Mouse (Mus musculus) kidney, embryonic 14.5 days (tissue): ENCODE data around the gene Olfr401. TPM values are rescaled to one million over a fixed set of nuclear protein-coding genes. Genes with fewer than 3 reads are reported as not detected.

ENCODE experiments used
- polyA plus RNA-seq: library from polyadenylated mRNA; unstranded; fragments of >200 nt; fragmentation: Nextera tagmentation; extraction: Ambion mirVana; gene quantifications from 2 replicates; pipeline ENCODE4 v1.2.1, GENCODE M21; 2014

Olfr401 gene
- polyA plus RNA-seq, 1 experiment from 2014 or later: not detected

Other genes with a start within 250 kb of the Olfr401 start
- gene Olfr394, start 222.9 kb upstream of the Olfr401 start, polyA plus RNA-seq: not detected in 2 replicates
- gene Olfr395, start 204.4 kb upstream of the Olfr401 start, polyA plus RNA-seq: not detected in 2 replicates
- gene Olfr23, start 177.0 kb upstream of the Olfr401 start, polyA plus RNA-seq: not detected in 2 replicates
- not detected in 2 replicates for gene Olfr397, start 152.9 kb upstream of the Olfr401 start, polyA plus RNA-seq
- gene Olfr398, start 123.3 kb upstream of the Olfr401 start, polyA plus RNA-seq: not detected in 2 replicates
- gene Olfr139, start 57.2 kb upstream of the Olfr401 start, polyA plus RNA-seq: not detected in 2 replicates
- gene Olfr399, start 57.1 kb upstream of the Olfr401 start, polyA plus RNA-seq: not detected in 2 replicates
- gene Zfp616, start 43.8 kb upstream of the Olfr401 start, polyA plus RNA-seq: not detected in 2 replicates
- not detected in 2 replicates for gene Olfr402, start 39.8 kb downstream of the Olfr401 start, polyA plus RNA-seq
- not detected in 2 replicates for gene Olfr403, start 72.5 kb downstream of the Olfr401 start, polyA plus RNA-seq
- gene Olfr43, start 97.7 kb downstream of the Olfr401 start, polyA plus RNA-seq: not detected in 2 replicates
- gene Olfr406, start 146.1 kb downstream of the Olfr401 start, polyA plus RNA-seq: not detected in 2 replicates
- not detected in 2 replicates for gene Olfr59, start 170.0 kb downstream of the Olfr401 start, polyA plus RNA-seq
- not detected in 2 replicates for gene Olfr410, start 224.3 kb downstream of the Olfr401 start, polyA plus RNA-seq
- not detected in 2 replicates for gene Olfr411, start 238.9 kb downstream of the Olfr401 start, polyA plus RNA-seq
- not detected in 2 replicates for gene Olfr412, start 248.4 kb downstream of the Olfr401 start, polyA plus RNA-seq